Mouse (Mus musculus) activated CD4-positive, CD25-positive, alpha-beta regulatory T cell, adult 9 weeks (primary cell): ENCODE data around the gene Retreg2. TPM values are rescaled to one million over a fixed set of nuclear protein-coding genes. Genes with fewer than 3 reads are reported as not detected.

Source experiments
- polyA plus RNA-seq: library from polyadenylated mRNA; unstranded; fragments of 100-300 nt; shearing (Covaris generic); gene quantifications from one replicate; pipeline ENCODE4 v1.2.1, GENCODE M21; 2017

Gene Retreg2
- 17.2 TPM for polyA plus RNA-seq

GRCm38 (mm10) chr1:75142301-75143261, at the start of gene Retreg2, which contains the start of gene Cnppd1:
TSS of gene Retreg2 (plus strand) at chr1:75142778.
TSS of gene Cnppd1 (minus strand) at chr1:75142711.

GRCm38 (mm10) chr1:75124346-75125321, 17.9 kb upstream of the Retreg2 start, which contains the start of gene Nhej1:
TSS of gene Nhej1 (minus strand) at chr1:75125200.

GRCm38 (mm10) chr1:75133421-75134207, 9.0 kb upstream of the Retreg2 start, which contains the start of gene Slc23a3:
TSS of gene Slc23a3 (minus strand) at chr1:75133890.

GRCm38 (mm10) chr1:75168472-75169464, 26.2 kb downstream of the Retreg2 start, which contains the start of gene Zfand2b:
TSS of gene Zfand2b (plus strand) at chr1:75168646.

GRCm38 (mm10) chr1:75180105-75180590, 37.6 kb downstream of the Retreg2 start, which contains the start of gene Abcb6:
TSS of gene Abcb6 (minus strand) at chr1:75180392.

GRCm38 (mm10) chr1:75191622-75192402, 49.2 kb downstream of the Retreg2 start, which contains the start of the genes Ankzf1 and Atg9a:
TSS of gene Ankzf1 (plus strand) at chr1:75192151.
TSS of gene Atg9a (minus strand) at chr1:75192196.

Other genes with a start within 250 kb of the Retreg2 start
- not detected for gene Cryba2, start 249.6 kb upstream of the Retreg2 start, polyA plus RNA-seq
- gene Cfap65, start 207.2 kb upstream of the Retreg2 start, polyA plus RNA-seq, result 0.09 TPM
- gene Ihh, start 191.1 kb upstream of the Retreg2 start, polyA plus RNA-seq, result not detected
- gene Nhej1, start 17.6 kb upstream of the Retreg2 start, polyA plus RNA-seq, result 9.5 TPM
- gene Slc23a3, start 8.9 kb upstream of the Retreg2 start, polyA plus RNA-seq, result 0.35 TPM
- 173 TPM for gene Cnppd1, start 67 bp upstream of the Retreg2 start, polyA plus RNA-seq
- 70.6 TPM for gene Zfand2b, start 25.9 kb downstream of the Retreg2 start, polyA plus RNA-seq
- 4.2 TPM for gene Abcb6, start 37.6 kb downstream of the Retreg2 start, polyA plus RNA-seq
- gene Ankzf1, start 49.4 kb downstream of the Retreg2 start, polyA plus RNA-seq, result 49.8 TPM
- 25.5 TPM for gene Atg9a, start 49.4 kb downstream of the Retreg2 start, polyA plus RNA-seq
- 14.3 TPM for gene Glb1l, start 68.0 kb downstream of the Retreg2 start, polyA plus RNA-seq
- 115 TPM for gene Stk16, start 68.1 kb downstream of the Retreg2 start, polyA plus RNA-seq
- 349 TPM for gene Tuba4a, start 77.1 kb downstream of the Retreg2 start, polyA plus RNA-seq
- gene A630095N17Rik, start 89.3 kb downstream of the Retreg2 start, polyA plus RNA-seq, result not detected
- gene Dnajb2, start 93.6 kb downstream of the Retreg2 start, polyA plus RNA-seq, result 36.8 TPM
- 0.15 TPM for gene Ptprn, start 121.7 kb downstream of the Retreg2 start, polyA plus RNA-seq
- gene Resp18, start 135.6 kb downstream of the Retreg2 start, polyA plus RNA-seq, result not detected
- 79.7 TPM for gene Dnpep, start 175.2 kb downstream of the Retreg2 start, polyA plus RNA-seq
- 0.12 TPM for gene Des, start 217.6 kb downstream of the Retreg2 start, polyA plus RNA-seq
- gene Speg, start 232.5 kb downstream of the Retreg2 start, polyA plus RNA-seq, result 0.40 TPM